Mouse (Mus musculus): Measurements from ENCODE around the gene Olfr53. TPM values are rescaled to one million over a fixed set of nuclear protein-coding genes. Genes with fewer than 3 reads are reported as not detected.
"Not testable (repeated sequence)": the region's sequence is repeated elsewhere in the genome, so short reads cannot be mapped to it uniquely, and the experiment has no call there.

Olfr53 gene
- not detected in 2 replicates for polyA plus RNA-seq (2014; fragmentation: Nextera tagmentation; extraction: Ambion mirVana)

DNA sequence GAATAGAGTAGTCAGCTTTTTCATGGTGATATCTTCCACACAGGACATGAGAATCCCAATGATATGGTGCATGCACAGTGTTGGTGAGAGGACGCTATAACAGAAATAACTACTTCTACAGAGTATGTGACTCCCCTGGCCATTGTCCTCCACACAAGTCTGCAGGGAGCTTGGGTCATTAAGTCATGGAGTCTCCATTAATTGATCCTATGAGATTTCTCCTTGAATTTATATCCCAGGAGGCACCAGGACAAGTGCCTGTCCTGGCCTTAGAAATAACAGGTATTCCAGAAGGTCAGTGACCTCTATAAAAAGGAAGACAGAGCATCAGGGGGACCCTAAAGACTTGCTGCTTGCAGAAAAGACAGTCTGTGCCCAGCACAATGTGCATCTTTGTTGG lies at the start of gene Olfr53:
Gene Olfr53, plus strand, starts transcription at position 301 of the 400 bp plus-strand sequence.
- WGBS = 84% methylated on average over 1 of the region's 1 CpGs
- Histone ChIP-seq H3K4me3 (ENCODE audit: low read length) (no peak within 1 kb of the TSS), H3K27me3 (ENCODE audit: control insufficient read depth, insufficient read depth, low read length) (no peaks in the 10 kb centered on the region), H3K4me1 (ENCODE audit: control insufficient read depth, insufficient read depth, low read length) (no peaks in the 10 kb centered on the region), H3K36me3 (ENCODE audit: control insufficient read depth, insufficient read depth, low read length) (no peaks in the 10 kb centered on the region), H3K9me3 (ENCODE audit: control insufficient read depth, low read length) (no peaks in the 10 kb centered on the region), H3K27ac (ENCODE audit: low read depth, low read length) (no peak within 1 kb of the TSS), H3K4me2 (replicated peaks; ENCODE audit: low read depth, low read length) (no peak within 1 kb of the TSS), H3K9ac (ENCODE audit: low read depth, low read length) (no peak within 1 kb of the TSS)
- no peak for ATAC-seq (ENCODE audit: low FRiP score, low TSS enrichment)

DNA sequence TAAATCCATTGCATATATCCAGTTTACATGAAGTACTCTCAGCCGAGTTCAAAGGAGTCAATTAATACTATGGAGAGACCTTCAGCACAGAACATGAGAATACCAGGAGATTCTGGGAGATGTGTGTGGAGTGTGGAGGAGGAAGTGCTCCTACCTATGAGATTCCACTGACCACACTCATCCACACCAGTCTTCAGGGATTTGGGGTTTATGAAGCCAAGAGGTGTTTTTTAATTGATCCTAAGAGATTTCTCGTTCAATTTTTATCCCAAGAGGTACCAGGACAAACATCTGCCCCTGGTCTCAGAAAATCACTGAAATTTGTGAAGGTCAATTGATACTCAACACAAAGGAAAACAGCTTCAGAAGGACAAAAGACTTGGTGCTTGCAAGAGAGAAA lies 45.3 kb upstream of the Olfr53 start, which contains the start of gene Olfr46:
Gene Olfr46, plus strand, starts transcription at position 301 of the 400 bp plus-strand sequence.
- WGBS = 78% methylated on average over 2 of the region's 2 CpGs
- not testable (repeated sequence) for H3K36me3 ChIP-seq (ENCODE audit: control insufficient read depth, insufficient read depth, low read length)

DNA sequence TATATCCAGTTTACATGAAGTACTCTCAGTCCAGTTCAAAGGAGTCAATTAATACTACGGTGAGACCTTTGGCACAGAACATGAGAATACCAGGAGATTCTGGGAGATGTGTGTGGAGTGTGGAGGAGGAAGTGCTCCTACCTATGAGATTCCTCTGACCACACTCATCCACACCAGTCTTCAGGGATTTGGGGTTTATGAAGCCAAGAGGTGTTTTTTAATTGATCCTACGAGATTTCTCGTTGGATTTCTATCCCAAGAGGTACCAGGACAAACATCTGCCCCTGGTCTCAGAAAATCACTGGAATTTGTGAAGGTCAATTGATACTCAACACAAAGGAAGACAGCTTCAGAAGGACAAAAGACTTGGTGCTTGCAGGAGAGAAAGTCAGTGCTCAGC lies 17.6 kb upstream of the Olfr53 start, which contains the start of gene Olfr61:
Gene Olfr61, plus strand, starts transcription at position 301 of the 400 bp plus-strand sequence.
- not testable (repeated sequence) for H3K27ac ChIP-seq (ENCODE audit: low read depth, low read length); H3K36me3 ChIP-seq (ENCODE audit: control insufficient read depth, insufficient read depth, low read length); H3K4me2 ChIP-seq (replicated peaks; ENCODE audit: low read depth, low read length); H3K4me1 ChIP-seq (ENCODE audit: control insufficient read depth, insufficient read depth, low read length); H3K9me3 ChIP-seq (ENCODE audit: control insufficient read depth, low read length); ATAC-seq (ENCODE audit: low FRiP score, low TSS enrichment); H3K4me3 ChIP-seq (ENCODE audit: low read length); H3K9ac ChIP-seq (ENCODE audit: low read depth, low read length); H3K27me3 ChIP-seq (ENCODE audit: control insufficient read depth, insufficient read depth, low read length)
- WGBS = 87% methylated on average over 3 of the region's 3 CpGs

More for the DNA sequence above, 45.3 kb upstream of the Olfr53 start, which contains the start of gene Olfr46:
- H3K4me3 ChIP-seq (ENCODE audit: low read length); H3K9me3 ChIP-seq (ENCODE audit: control insufficient read depth, low read length); H3K27ac ChIP-seq (ENCODE audit: low read depth, low read length); H3K9ac ChIP-seq (ENCODE audit: low read depth, low read length); H3K4me1 ChIP-seq (ENCODE audit: control insufficient read depth, insufficient read depth, low read length); H3K27me3 ChIP-seq (ENCODE audit: control insufficient read depth, insufficient read depth, low read length); H3K4me2 ChIP-seq (replicated peaks; ENCODE audit: low read depth, low read length); ATAC-seq (ENCODE audit: low FRiP score, low TSS enrichment): not testable (repeated sequence)

DNA sequence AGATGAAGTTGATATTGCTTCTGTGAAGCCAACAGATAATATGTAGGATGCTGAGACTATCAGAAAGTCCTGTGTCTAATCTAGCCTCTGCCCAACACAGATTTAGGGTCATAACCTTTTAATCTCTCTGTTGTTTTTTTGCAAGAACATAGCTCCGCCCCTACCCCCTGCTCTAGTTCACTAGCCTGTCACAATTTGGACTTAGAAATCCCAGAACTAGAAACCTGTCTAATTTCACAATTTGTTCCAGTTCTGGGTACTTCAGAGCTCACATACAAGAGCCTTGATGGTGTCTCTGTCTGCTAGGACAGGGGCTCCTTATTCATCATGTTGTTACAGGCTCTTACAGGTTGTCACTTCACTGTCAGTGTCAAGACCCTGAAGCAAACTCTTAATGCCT lies 15.7 kb upstream of the Olfr53 start:
- no peaks in the 10 kb centered on the region for H3K36me3 ChIP-seq (ENCODE audit: control insufficient read depth, insufficient read depth, low read length)

DNA sequence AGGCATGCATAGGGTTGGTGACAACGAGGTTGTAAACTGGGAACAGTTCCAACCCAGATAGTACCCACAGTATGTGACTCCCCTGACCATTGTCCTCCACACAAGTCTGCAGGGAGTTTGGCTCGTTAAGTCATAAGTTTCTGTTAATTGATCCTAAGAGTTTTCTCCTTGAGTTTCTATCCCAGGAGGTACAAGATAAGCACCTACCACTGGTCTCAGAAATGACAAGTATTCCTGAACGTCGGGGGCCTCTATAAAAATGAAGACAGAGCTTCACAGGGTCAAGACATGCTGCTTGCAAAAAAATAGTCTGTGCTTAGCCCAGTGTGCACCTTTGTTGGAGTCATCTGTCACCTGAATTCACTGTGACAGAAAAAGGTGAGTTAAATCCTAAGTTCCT lies 13.4 kb downstream of the Olfr53 start, which contains the start of gene Olfr539:
Gene Olfr539, plus strand, starts transcription at position 301 of the 400 bp plus-strand sequence.
- no peak for ATAC-seq (ENCODE audit: low FRiP score, low TSS enrichment)

More for the DNA sequence above, 15.7 kb upstream of the Olfr53 start:
- H3K4me2 ChIP-seq (replicated peaks; ENCODE audit: low read depth, low read length) = no peak overlapping the region
- no peaks in the 10 kb centered on the region for H3K27me3 ChIP-seq (ENCODE audit: control insufficient read depth, insufficient read depth, low read length)
- H3K9ac ChIP-seq (ENCODE audit: low read depth, low read length) = no peak overlapping the region
- no peak for ATAC-seq (ENCODE audit: low FRiP score, low TSS enrichment)
- no peaks in the 10 kb centered on the region for H3K4me1 ChIP-seq (ENCODE audit: control insufficient read depth, insufficient read depth, low read length)
- no peak overlapping the region for H3K4me3 ChIP-seq (ENCODE audit: low read length)
- 88% methylated on average over 1 of the region's 1 CpGs for WGBS
- H3K9me3 ChIP-seq (ENCODE audit: control insufficient read depth, low read length) = no peaks in the 10 kb centered on the region
- H3K27ac ChIP-seq (ENCODE audit: low read depth, low read length) = no peak overlapping the region

DNA sequence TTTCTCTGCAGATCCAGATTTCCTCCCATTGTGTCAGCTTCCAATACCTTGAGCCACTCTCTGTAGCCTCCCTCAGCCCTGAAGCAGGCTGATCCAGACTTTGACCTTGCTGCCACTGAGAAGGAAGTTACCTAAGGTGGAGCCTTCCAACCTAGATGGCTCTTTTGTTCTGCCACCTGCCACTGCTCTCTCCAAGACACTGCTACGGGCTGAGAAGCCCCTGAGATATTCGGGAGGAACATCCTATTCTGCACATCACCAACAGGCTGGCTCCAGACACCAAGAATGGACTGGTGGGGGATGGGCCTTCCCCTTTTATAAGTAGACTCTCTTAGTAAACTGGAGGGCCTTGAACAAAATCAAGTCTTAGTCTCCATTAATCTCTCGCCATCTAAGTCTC lies 24.4 kb downstream of the Olfr53 start:
- H3K27me3 ChIP-seq (ENCODE audit: control insufficient read depth, insufficient read depth, low read length); H3K4me3 ChIP-seq (ENCODE audit: low read length); H3K9me3 ChIP-seq (ENCODE audit: control insufficient read depth, low read length); H3K4me2 ChIP-seq (replicated peaks; ENCODE audit: low read depth, low read length); H3K27ac ChIP-seq (ENCODE audit: low read depth, low read length); H3K9ac ChIP-seq (ENCODE audit: low read depth, low read length); H3K36me3 ChIP-seq (ENCODE audit: control insufficient read depth, insufficient read depth, low read length); H3K4me1 ChIP-seq (ENCODE audit: control insufficient read depth, insufficient read depth, low read length); ATAC-seq (ENCODE audit: low FRiP score, low TSS enrichment): not testable (repeated sequence)
- 85% methylated on average over 3 of the region's 3 CpGs for WGBS

More for the DNA sequence above, 13.4 kb downstream of the Olfr53 start, which contains the start of gene Olfr539:
- no peak within 1 kb of the TSS for H3K27ac ChIP-seq (ENCODE audit: low read depth, low read length)
- H3K36me3 ChIP-seq (ENCODE audit: control insufficient read depth, insufficient read depth, low read length) = no peaks in the 10 kb centered on the region
- no peak within 1 kb of the TSS for H3K9ac ChIP-seq (ENCODE audit: low read depth, low read length)
- no peaks in the 10 kb centered on the region for H3K4me1 ChIP-seq (ENCODE audit: control insufficient read depth, insufficient read depth, low read length)
- 79% methylated on average over 4 of the region's 4 CpGs for WGBS
- no peaks in the 10 kb centered on the region for H3K27me3 ChIP-seq (ENCODE audit: control insufficient read depth, insufficient read depth, low read length)
- no peaks in the 10 kb centered on the region for H3K9me3 ChIP-seq (ENCODE audit: control insufficient read depth, low read length)
- H3K4me2 ChIP-seq (replicated peaks; ENCODE audit: low read depth, low read length) = no peak within 1 kb of the TSS
- no peak within 1 kb of the TSS for H3K4me3 ChIP-seq (ENCODE audit: low read length)

DNA sequence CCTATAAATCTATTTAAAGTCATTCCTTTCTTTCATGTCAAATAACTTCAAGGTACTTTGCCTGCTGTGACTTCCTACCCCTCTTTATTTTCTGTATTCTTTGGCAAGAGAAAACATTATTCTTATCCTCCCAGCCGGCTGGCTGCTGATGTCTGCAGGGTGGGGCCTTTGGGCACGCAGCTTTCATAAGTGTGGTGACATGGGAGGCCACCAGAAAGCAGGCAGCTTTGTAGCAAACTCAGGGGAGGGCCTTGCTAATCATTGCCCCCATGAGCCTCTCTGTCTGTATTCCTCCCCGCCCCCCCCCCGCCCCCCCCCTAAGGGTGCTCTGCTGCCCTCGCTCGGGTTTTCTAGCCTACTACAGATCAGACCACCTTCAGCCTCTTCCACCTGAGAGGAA lies 29.6 kb downstream of the Olfr53 start:
- Histone ChIP-seq H3K27ac (ENCODE audit: low read depth, low read length) (no peak overlapping the region), H3K9me3 (ENCODE audit: control insufficient read depth, low read length) (no peaks in the 10 kb centered on the region; the same call in 1 of the 2 replicates), H3K27me3 (ENCODE audit: control insufficient read depth, insufficient read depth, low read length) (no peaks in the 10 kb centered on the region), H3K9ac (ENCODE audit: low read depth, low read length) (no peak overlapping the region), H3K4me2 (replicated peaks; ENCODE audit: low read depth, low read length) (no peak overlapping the region), H3K4me3 (ENCODE audit: low read length) (no peak overlapping the region), H3K4me1 (ENCODE audit: control insufficient read depth, insufficient read depth, low read length) (no peaks in the 10 kb centered on the region), H3K36me3 (ENCODE audit: control insufficient read depth, insufficient read depth, low read length) (no peaks in the 10 kb centered on the region)
- ATAC-seq (ENCODE audit: low FRiP score, low TSS enrichment) = no peak; the same call in 1 of the 2 replicates
- under 1% methylated on average over 6 of the region's 6 CpGs for WGBS

DNA sequence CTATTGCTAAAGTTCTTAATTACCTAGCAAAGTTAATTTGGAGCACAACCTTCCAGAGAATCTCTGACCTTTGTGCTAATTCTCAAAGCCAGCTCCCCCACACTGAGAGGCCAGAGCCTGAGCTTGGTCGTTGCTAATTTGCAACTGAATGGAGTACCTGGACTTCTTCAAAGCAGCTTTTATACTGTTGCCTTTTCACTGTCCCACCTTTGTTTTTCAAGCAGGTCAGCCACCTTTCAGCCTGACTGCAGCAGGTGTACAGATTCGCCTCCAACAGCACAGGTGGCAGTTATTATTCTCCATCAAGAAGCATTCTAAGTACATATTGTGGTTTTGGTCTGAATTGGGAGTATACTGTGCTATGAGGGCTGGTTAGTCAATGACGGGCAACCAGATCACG lies 33.3 kb downstream of the Olfr53 start:
- not testable (repeated sequence) for H3K4me1 ChIP-seq (ENCODE audit: control insufficient read depth, insufficient read depth, low read length); H3K9me3 ChIP-seq (ENCODE audit: control insufficient read depth, low read length); H3K36me3 ChIP-seq (ENCODE audit: control insufficient read depth, insufficient read depth, low read length); H3K27ac ChIP-seq (ENCODE audit: low read depth, low read length); H3K4me3 ChIP-seq (ENCODE audit: low read length); H3K4me2 ChIP-seq (replicated peaks; ENCODE audit: low read depth, low read length); H3K27me3 ChIP-seq (ENCODE audit: control insufficient read depth, insufficient read depth, low read length); H3K9ac ChIP-seq (ENCODE audit: low read depth, low read length); ATAC-seq (ENCODE audit: low FRiP score, low TSS enrichment)
- WGBS = 68% methylated on average over 4 of the region's 4 CpGs

DNA sequence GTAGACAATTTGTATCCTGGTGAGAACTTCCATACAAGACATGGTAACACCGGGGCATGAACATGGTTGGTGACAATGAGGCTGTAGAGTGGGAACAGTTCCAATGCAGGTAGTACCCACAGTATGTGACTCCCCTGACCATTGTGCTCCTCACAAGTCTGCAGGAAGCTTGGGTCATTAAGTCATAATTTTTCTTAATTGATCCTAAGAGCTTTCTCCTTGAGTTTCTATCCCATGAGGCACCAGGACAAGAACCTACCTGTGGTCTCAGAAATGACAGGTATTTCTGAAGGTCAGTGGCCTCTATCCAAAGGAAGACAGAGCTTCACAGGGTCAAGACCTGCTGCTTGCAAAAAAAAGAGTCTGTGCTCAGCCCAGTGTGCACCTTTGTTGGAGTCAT lies 35.4 kb downstream of the Olfr53 start, which contains the start of gene Olfr45:
Gene Olfr45, plus strand, starts transcription at position 301 of the 400 bp plus-strand sequence.
- H3K9me3 ChIP-seq (ENCODE audit: control insufficient read depth, low read length) = no peaks in the 10 kb centered on the region; the same call in 1 of the 2 replicates
- no peak within 1 kb of the TSS for H3K4me2 ChIP-seq (replicated peaks; ENCODE audit: low read depth, low read length)
- no peaks in the 10 kb centered on the region for H3K36me3 ChIP-seq (ENCODE audit: control insufficient read depth, insufficient read depth, low read length)
- no peaks in the 10 kb centered on the region for H3K4me1 ChIP-seq (ENCODE audit: control insufficient read depth, insufficient read depth, low read length)
- WGBS = 95% methylated on average over 1 of the region's 1 CpGs
- no peak within 1 kb of the TSS for H3K4me3 ChIP-seq (ENCODE audit: low read length)
- H3K9ac ChIP-seq (ENCODE audit: low read depth, low read length) = no peak within 1 kb of the TSS
- no peak for ATAC-seq (ENCODE audit: low FRiP score, low TSS enrichment)
- no peak within 1 kb of the TSS for H3K27ac ChIP-seq (ENCODE audit: low read depth, low read length)
- no peaks in the 10 kb centered on the region for H3K27me3 ChIP-seq (ENCODE audit: control insufficient read depth, insufficient read depth, low read length)

Data from kidney, embryonic 14.5 days (tissue).